Mouse (Mus musculus): ENCODE data around the gene Dcx. TPM values are rescaled to one million over a fixed set of nuclear protein-coding genes. Genes with fewer than 3 reads are reported as not detected.

Dcx gene
- polyA plus RNA-seq, 1 experiment from 2014 or later, result 0.29 TPM

DNA sequence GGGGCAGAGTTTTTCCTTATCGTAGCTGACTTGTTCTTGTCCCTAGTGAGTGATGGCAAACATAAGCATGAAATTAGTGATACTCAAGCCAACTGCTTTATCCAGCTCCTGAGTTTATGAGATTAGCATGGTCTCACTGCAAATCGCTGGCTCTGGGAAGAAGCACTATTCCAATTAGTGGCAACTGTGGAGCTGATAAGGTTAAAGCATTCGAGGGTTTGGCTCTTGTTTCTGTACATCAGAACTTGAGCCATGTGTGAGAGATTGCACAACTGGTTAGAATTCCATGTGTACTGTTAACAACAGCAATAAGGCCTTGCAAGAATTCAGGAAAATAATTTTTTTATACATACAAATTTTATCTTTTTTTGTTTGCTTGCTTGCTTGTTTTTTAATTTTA, 39.9 kb downstream of the Dcx start:
- no peak overlapping the region for H3K4me3 ChIP-seq (replicated peaks)

DNA sequence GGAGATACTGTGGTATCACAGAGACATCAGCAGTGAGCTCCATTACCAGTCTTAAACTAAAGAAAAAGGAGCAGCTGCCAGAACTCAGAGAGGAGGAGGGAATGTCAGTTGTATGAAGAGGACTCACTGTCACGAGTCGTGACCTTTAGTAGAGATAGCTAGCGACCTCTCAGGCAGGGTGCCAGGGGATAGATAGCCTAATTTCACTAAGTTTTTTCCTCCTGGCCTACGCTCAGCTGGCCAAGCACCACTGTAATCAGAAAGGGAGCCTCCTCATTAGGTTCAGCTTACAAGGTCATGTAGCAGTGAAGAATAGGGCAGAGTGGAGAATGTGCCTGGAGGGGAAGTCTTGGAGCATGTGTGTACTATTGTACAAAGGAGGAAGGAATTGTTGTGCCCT, 47.3 kb downstream of the Dcx start:
- H3K4me1 ChIP-seq (replicated peaks), result no peaks in the 10 kb centered on the region
- no peak for ATAC-seq (ENCODE audit: insufficient read depth)
- WGBS (ENCODE audit: insufficient replicate concordance), result 61% methylated on average over 4 of the region's 4 CpGs
- no peak overlapping the region for H3K4me2 ChIP-seq
- H3K4me3 ChIP-seq (replicated peaks), result no peak overlapping the region
- no peak overlapping the region for H3K27ac ChIP-seq (replicated peaks)
- H3K36me3 ChIP-seq (replicated peaks), result no peaks in the 10 kb centered on the region
- no peaks in the 10 kb centered on the region for H3K27me3 ChIP-seq
- no peak overlapping the region for H3K9ac ChIP-seq
- H3K9me3 ChIP-seq (replicated peaks), result no peaks in the 10 kb centered on the region

More for the DNA sequence above, 39.9 kb downstream of the Dcx start:
- Histone ChIP-seq H3K4me2 (no peak overlapping the region), H3K36me3 (replicated peaks) (no peaks in the 10 kb centered on the region), H3K27me3 (no peaks in the 10 kb centered on the region), H3K9me3 (replicated peaks) (no peaks in the 10 kb centered on the region), H3K27ac (replicated peaks) (no peak overlapping the region), H3K4me1 (replicated peaks) (no peaks in the 10 kb centered on the region), H3K9ac (no peak overlapping the region)
- no peak for ATAC-seq (ENCODE audit: insufficient read depth)
- WGBS (ENCODE audit: insufficient replicate concordance), result 43% methylated on average over 3 of the region's 3 CpGs

DNA sequence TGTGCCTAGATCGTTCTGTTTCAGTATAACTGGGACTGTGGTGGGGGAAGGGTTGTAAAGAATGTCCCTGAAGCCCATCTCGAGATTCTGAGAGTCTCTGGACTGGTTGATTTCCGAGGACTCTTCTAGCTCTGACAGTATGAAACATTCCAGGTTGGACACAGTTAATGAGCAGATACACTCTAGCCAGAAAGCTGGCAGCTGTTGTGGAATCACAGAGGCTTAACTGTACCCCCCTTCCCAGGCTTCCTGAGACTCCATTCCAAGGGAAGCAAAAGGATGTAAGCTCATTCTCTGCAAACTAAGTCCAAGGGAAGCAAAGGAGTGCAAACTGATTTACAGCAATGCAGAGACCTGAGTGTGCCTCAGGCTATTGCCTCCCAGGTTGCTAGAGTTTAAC, 48.2 kb downstream of the Dcx start:
- WGBS (ENCODE audit: insufficient replicate concordance), result 25% methylated on average over 3 of the region's 3 CpGs
- no peak overlapping the region for H3K4me3 ChIP-seq (replicated peaks)
- H3K36me3 ChIP-seq (replicated peaks), result no peaks in the 10 kb centered on the region
- H3K9me3 ChIP-seq (replicated peaks), result no peaks in the 10 kb centered on the region
- ATAC-seq (ENCODE audit: insufficient read depth), result no peak
- no peaks in the 10 kb centered on the region for H3K4me1 ChIP-seq (replicated peaks)
- no peaks in the 10 kb centered on the region for H3K27me3 ChIP-seq
- H3K4me2 ChIP-seq, result no peak overlapping the region
- no peak overlapping the region for H3K9ac ChIP-seq
- H3K27ac ChIP-seq (replicated peaks), result no peak overlapping the region

DNA sequence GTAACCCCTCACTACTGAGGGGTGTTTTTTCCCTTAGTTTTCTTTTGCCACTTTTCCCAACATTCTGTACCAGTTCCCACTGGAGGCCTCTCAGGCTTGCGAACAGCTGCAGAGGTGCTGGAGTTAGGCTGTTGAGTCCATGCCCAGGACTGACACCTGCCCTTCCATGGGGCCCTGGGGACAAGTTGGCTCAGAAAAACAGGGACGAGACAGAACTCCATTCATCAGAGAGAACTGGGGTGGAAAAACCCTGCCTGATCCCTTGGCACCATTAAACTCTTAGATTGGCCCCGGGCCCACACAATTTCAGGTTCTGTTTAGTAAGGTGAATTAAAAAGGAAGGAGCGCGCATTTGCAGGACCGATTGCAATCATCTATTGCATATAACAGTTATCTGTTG, 48.8 kb downstream of the Dcx start:
- H3K9ac ChIP-seq, result no peak overlapping the region
- no peak overlapping the region for H3K27ac ChIP-seq (replicated peaks)
- H3K4me2 ChIP-seq, result no peak overlapping the region
- H3K4me3 ChIP-seq (replicated peaks), result no peak overlapping the region
- H3K36me3 ChIP-seq (replicated peaks), result no peaks in the 10 kb centered on the region
- WGBS (ENCODE audit: insufficient replicate concordance), result 68% methylated on average over 6 of the region's 6 CpGs
- H3K9me3 ChIP-seq (replicated peaks), result no peaks in the 10 kb centered on the region
- no peaks in the 10 kb centered on the region for H3K4me1 ChIP-seq (replicated peaks)
- ATAC-seq (ENCODE audit: insufficient read depth), result no peak
- no peaks in the 10 kb centered on the region for H3K27me3 ChIP-seq

DNA sequence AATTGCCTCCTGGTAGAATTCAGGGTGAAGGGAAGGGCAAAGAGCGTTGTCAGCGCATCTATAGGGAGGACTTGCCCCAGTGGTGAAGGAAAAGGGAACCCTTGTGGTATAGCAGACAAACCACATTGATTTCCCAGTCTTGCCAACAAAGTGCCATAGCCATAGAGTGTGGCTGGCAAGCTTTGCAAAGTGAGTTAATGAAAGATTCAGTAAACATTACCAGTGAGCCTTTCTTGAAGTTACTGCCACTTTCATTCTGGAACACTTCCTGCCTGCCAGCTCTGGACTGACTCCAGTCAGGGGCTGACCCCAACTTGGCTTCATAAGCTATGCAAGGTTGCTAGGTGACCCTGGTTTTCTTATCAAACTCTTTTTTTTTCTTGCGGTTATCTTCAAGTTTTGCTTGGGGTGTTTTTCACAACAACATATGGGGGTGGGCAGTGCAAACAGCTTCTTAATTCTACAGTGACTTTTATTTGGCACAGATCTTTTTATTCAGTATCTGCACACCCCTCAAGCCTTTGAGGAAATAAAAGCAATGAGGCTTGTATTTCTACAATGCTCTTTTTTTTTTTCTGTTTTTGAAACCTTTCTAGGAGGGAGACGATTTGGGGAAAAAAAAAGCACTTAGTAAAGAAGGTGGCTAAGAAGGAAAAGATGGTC, 51.2 kb downstream of the Dcx start:
- H3K4me3 ChIP-seq (replicated peaks), result no peak overlapping the region
- H3K4me1 ChIP-seq (replicated peaks), result no peaks in the 10 kb centered on the region
- 56% methylated on average over 4 of the region's 4 CpGs for WGBS (ENCODE audit: insufficient replicate concordance)
- H3K9me3 ChIP-seq (replicated peaks), result no peaks in the 10 kb centered on the region
- no peak overlapping the region for H3K9ac ChIP-seq
- H3K27ac ChIP-seq (replicated peaks), result no peak overlapping the region
- ATAC-seq (ENCODE audit: insufficient read depth), result no peak
- no peaks in the 10 kb centered on the region for H3K36me3 ChIP-seq (replicated peaks)
- no peaks in the 10 kb centered on the region for H3K27me3 ChIP-seq
- H3K4me2 ChIP-seq, result no peak overlapping the region

DNA sequence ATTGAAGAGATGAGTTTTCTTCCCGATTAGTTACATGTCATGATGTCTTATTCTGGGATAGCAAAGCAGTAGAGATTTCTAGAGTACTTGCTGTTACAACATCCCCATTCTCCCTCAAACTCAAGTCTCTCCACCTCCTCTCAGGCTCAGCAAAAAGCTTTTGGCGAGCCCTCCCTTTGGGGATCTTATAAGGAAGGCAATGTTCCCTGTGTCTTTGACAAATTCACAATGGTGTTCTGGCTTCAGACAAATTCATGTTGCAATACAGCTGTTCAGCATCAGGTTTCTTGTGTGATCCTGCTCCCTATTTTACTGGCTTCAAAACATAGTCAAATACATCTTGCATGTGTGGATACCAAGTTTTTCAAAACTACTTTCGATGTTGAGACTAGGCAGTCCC, 53.5 kb downstream of the Dcx start:
- no peak overlapping the region for H3K4me2 ChIP-seq
- H3K4me1 ChIP-seq (replicated peaks), result no peaks in the 10 kb centered on the region
- H3K9ac ChIP-seq, result no peak overlapping the region
- ATAC-seq (ENCODE audit: insufficient read depth), result no peak
- no peaks in the 10 kb centered on the region for H3K36me3 ChIP-seq (replicated peaks)
- no peaks in the 10 kb centered on the region for H3K27me3 ChIP-seq
- H3K9me3 ChIP-seq (replicated peaks), result no peaks in the 10 kb centered on the region
- 57% methylated on average over 3 of the region's 3 CpGs for WGBS (ENCODE audit: insufficient replicate concordance)
- H3K4me3 ChIP-seq (replicated peaks), result no peak overlapping the region
- no peak overlapping the region for H3K27ac ChIP-seq (replicated peaks)

DNA sequence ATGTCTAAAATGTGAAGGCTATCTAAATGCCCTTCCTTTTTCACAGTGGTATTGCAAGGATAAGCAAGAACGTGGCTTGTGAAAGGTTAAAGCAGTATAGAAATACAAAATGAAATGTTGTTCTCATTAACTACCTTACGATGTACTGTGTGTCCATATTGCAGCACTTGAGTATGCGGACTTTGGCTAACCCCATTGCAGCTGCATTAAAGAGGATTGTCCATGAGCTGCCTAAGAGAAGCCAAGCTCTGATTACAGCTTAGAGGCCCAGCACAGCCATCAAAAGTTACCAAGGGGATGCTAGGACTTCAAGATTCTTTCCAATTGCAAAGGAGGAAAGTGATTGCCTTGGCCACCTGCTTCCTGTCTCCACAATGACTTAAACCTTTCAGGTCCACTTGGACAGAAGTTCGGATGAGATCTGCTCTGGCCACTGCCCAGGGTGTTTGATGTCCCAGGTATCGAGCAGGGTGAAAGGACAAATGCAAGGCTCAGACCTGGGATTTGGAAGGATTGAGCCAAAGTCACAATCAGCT, 65.9 kb downstream of the Dcx start:
- 56% methylated on average over 5 of the region's 5 CpGs for WGBS (ENCODE audit: insufficient replicate concordance)
- no peak for ATAC-seq (ENCODE audit: insufficient read depth)
- no peaks in the 10 kb centered on the region for H3K27me3 ChIP-seq

DNA sequence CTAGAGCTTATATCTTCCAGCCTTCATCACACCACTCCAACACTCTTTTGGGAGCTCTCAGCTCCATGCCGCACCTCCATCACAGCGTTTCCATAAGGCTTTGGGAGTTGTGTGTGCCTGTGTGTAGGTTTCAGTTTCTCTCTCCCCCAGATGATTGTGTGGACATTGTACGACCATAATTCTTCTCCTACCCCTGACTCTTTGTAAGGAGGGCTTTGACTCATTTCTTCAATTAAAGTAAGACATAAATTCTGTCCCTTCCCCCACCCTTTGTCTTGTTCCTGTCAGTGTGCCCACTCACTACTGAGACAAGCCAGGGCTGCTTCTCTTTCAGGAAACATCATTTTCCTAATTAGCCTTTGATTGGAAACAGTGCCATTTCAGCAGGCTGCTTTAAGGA, 81.8 kb downstream of the Dcx start:
- H3K9ac ChIP-seq, result no peak overlapping the region
- ATAC-seq (ENCODE audit: insufficient read depth), result no peak
- H3K27me3 ChIP-seq, result no peaks in the 10 kb centered on the region; the same call in 1 of the 2 replicates
- H3K4me2 ChIP-seq, result no peak overlapping the region
- no peaks in the 10 kb centered on the region for H3K36me3 ChIP-seq (replicated peaks)
- H3K9me3 ChIP-seq (replicated peaks), result no peaks in the 10 kb centered on the region
- WGBS (ENCODE audit: insufficient replicate concordance), result 55% methylated on average over 3 of the region's 3 CpGs
- no peak overlapping the region for H3K4me3 ChIP-seq (replicated peaks)
- no peaks in the 10 kb centered on the region for H3K4me1 ChIP-seq (replicated peaks)
- no peak overlapping the region for H3K27ac ChIP-seq (replicated peaks)

More for the DNA sequence above, 65.9 kb downstream of the Dcx start:
- H3K36me3 ChIP-seq (replicated peaks), result no peaks in the 10 kb centered on the region
- no peak overlapping the region for H3K9ac ChIP-seq
- no peak overlapping the region for H3K27ac ChIP-seq (replicated peaks)
- H3K9me3 ChIP-seq (replicated peaks), result no peaks in the 10 kb centered on the region
- H3K4me2 ChIP-seq, result no peak overlapping the region
- no peaks in the 10 kb centered on the region for H3K4me1 ChIP-seq (replicated peaks)
- H3K4me3 ChIP-seq (replicated peaks), result no peak overlapping the region

DNA sequence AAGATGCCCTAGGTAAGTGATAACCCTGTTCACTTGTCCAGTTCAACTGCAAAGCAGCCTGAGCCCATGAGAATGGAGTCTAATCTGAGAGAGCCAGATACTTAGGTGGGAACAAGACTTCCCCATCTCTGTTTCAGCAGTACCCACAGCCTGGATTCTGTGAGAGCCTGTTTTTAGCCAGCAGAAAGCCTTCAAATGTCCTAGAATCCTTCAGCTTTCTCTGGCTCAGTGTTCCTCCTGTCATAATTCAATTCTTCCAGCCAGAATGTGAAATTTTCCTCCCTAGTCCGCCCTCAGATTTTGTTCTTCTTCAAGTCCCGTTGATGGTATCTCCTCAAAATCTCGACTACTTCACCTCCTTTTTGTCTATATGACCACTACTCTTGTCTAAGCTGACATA, 83.1 kb downstream of the Dcx start:
- H3K4me1 ChIP-seq (replicated peaks), result no peaks in the 10 kb centered on the region
- WGBS (ENCODE audit: insufficient replicate concordance), result 45% methylated on average over 3 of the region's 3 CpGs
- no peak overlapping the region for H3K4me3 ChIP-seq (replicated peaks)
- H3K27ac ChIP-seq (replicated peaks), result no peak overlapping the region
- H3K36me3 ChIP-seq (replicated peaks), result no peaks in the 10 kb centered on the region
- no peak for ATAC-seq (ENCODE audit: insufficient read depth)
- no peaks in the 10 kb centered on the region; the same call in 1 of the 2 replicates for H3K27me3 ChIP-seq
- H3K4me2 ChIP-seq, result no peak overlapping the region
- no peaks in the 10 kb centered on the region for H3K9me3 ChIP-seq (replicated peaks)
- no peak overlapping the region for H3K9ac ChIP-seq

DNA sequence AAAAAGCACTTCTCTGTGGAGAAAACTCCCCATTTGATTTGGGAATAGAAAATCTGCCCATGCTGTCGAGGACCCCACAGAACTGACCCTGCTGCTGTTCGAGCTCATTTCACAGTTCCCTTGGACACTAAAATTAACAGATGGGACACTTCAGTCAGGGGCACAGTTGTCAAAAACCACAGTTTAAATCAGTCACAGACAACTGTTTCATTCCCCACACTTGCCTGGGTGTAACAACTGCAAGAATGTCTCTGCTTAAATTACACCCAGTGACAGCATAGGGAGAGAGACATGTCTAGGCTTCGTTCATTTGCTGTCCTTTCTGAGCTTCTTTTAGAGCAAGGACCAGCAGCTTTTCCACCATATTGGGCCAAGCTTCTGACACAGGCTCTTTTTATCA, 86.5 kb downstream of the Dcx start:
- ATAC-seq (ENCODE audit: insufficient read depth), result no peak
- H3K9ac ChIP-seq, result no peak overlapping the region
- WGBS (ENCODE audit: insufficient replicate concordance), result 58% methylated on average over 3 of the region's 3 CpGs

DNA sequence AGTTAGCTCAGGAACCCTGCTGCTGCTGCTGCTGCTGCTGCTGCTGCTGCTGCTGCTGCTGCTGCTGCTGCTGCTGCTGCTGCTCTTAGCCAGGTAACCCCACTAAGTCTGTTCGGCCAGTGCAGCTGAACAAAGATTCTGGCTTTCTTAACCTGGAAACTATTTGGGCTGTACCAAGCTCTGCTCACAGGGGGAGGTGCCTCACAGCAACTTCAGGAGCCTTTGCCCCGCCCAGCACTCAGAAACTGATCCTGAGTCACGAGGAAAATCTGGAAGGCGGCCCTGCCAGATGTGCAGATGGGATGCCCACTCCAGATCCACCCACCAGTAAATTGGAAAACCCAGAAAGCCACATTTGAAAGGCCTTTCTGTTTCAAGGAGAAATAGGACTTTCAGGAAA, 105.9 kb downstream of the Dcx start, which contains the start of gene Capn6:
Capn6 (minus strand) TSS at position 203 of the 400 bp plus-strand sequence.
- no peak within 1 kb of the TSS for H3K4me3 ChIP-seq (replicated peaks)
- no peaks in the 10 kb centered on the region for H3K9me3 ChIP-seq (replicated peaks)
- no peak within 1 kb of the TSS for H3K9ac ChIP-seq
- H3K4me1 ChIP-seq (replicated peaks), result no peaks in the 10 kb centered on the region
- no peaks in the 10 kb centered on the region for H3K27me3 ChIP-seq
- no peak within 1 kb of the TSS for H3K27ac ChIP-seq (replicated peaks)
- WGBS (ENCODE audit: insufficient replicate concordance), result 37% methylated on average over 4 of the region's 4 CpGs
- H3K4me2 ChIP-seq, result no peak within 1 kb of the TSS
- no peaks in the 10 kb centered on the region for H3K36me3 ChIP-seq (replicated peaks)
- ATAC-seq (ENCODE audit: insufficient read depth), result no peak

More for the DNA sequence above, 86.5 kb downstream of the Dcx start:
- no peaks in the 10 kb centered on the region for H3K4me1 ChIP-seq (replicated peaks)
- no peak overlapping the region for H3K4me3 ChIP-seq (replicated peaks)
- no peaks in the 10 kb centered on the region for H3K9me3 ChIP-seq (replicated peaks)
- no peak overlapping the region for H3K27ac ChIP-seq (replicated peaks)
- no peak overlapping the region for H3K4me2 ChIP-seq
- no peaks in the 10 kb centered on the region for H3K36me3 ChIP-seq (replicated peaks)
- no peaks in the 10 kb centered on the region for H3K27me3 ChIP-seq

DNA sequence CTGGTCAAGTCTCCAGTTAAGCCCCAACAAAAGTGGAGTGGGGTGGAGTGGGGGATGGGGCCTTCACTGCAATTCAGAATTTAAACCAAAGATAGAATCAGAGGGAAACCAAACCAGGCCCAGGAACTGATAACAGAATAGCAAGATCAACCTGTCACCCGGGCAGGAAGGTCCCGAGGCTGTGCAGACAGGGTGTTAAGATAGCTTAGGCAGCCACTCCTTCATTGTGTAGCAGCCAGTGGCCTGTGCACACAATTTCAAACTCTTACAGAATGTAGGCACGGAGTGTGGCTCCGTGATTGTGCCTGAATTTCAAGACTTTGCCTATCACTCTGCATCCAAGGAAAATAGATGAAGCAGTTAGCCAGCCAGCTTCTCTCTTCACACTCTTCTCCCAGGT, 106.6 kb downstream of the Dcx start:
- Histone ChIP-seq H3K4me2 (no peak overlapping the region), H3K9me3 (replicated peaks) (no peaks in the 10 kb centered on the region), H3K27me3 (no peaks in the 10 kb centered on the region), H3K9ac (no peak overlapping the region), H3K27ac (replicated peaks) (no peak overlapping the region), H3K4me3 (replicated peaks) (no peak overlapping the region), H3K4me1 (replicated peaks) (no peaks in the 10 kb centered on the region), H3K36me3 (replicated peaks) (no peaks in the 10 kb centered on the region)
- 20% methylated on average over 4 of the region's 4 CpGs for WGBS (ENCODE audit: insufficient replicate concordance)
- no peak for ATAC-seq (ENCODE audit: insufficient read depth)

Measured in liver, embryonic 15.5 days (tissue).